Mouse (Mus musculus): Measurements from ENCODE around the gene Atcay. TPM values are rescaled to one million over a fixed set of nuclear protein-coding genes. Genes with fewer than 3 reads are reported as not detected.
A peak's percentile ranks its signal among the peaks of the same experiment; 100 is the strongest.

The Atcay gene
- polyA plus RNA-seq, 1 experiment = 0.95 TPM

DNA sequence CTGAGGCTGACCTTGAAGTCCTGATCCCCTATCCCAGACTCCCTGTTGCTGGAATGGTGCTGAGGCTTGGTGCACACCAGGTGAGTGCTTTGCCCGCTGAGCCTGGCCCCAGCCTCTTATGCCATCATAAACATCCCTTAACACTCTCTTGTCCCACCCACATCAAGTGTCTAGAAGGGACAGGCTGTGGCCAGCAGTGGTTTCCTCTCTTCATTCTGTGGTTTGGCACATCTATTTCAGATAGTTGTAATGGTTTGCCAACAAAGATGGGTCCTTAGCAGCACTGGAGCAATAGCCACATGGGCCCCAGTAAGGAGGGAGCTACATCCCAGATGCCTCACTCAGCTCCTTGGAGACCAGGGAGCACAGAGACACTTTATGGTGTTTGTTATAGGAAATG is 24.3 kb upstream of the Atcay start:
- Histone ChIP-seq H3K27me3 (ENCODE audit: control insufficient read depth, insufficient read depth, low read length) (peaks cover 5% of the 10 kb centered on the region; the same call in 1 of the 2 replicates), H3K36me3 (ENCODE audit: control insufficient read depth, insufficient read depth, low read length) (no peaks in the 10 kb centered on the region), H3K4me3 (ENCODE audit: extremely low read depth, insufficient read depth, insufficient read length) (no peak overlapping the region), H3K4me1 (ENCODE audit: control insufficient read depth, insufficient read depth, insufficient read length) (peaks cover 14% of the 10 kb centered on the region), H3K27ac (ENCODE audit: insufficient read depth, low read length) (no peak overlapping the region)
- 5% methylated on average over 1 of the region's 1 CpGs for WGBS
- no peak for TF ChIP-seq CTCF (IDR thresholded peaks at IDR 0.05; ENCODE audit: extremely low read depth, insufficient read depth, insufficient read length, insufficient replicate concordance)
- no peak for TF ChIP-seq POLR2A (IDR thresholded peaks at IDR 0.05; ENCODE audit: low read depth, low read length)
- DNase-seq (ENCODE audit: low read depth in 1 of 2, low spot score in 2 of 2) = no peak

DNA sequence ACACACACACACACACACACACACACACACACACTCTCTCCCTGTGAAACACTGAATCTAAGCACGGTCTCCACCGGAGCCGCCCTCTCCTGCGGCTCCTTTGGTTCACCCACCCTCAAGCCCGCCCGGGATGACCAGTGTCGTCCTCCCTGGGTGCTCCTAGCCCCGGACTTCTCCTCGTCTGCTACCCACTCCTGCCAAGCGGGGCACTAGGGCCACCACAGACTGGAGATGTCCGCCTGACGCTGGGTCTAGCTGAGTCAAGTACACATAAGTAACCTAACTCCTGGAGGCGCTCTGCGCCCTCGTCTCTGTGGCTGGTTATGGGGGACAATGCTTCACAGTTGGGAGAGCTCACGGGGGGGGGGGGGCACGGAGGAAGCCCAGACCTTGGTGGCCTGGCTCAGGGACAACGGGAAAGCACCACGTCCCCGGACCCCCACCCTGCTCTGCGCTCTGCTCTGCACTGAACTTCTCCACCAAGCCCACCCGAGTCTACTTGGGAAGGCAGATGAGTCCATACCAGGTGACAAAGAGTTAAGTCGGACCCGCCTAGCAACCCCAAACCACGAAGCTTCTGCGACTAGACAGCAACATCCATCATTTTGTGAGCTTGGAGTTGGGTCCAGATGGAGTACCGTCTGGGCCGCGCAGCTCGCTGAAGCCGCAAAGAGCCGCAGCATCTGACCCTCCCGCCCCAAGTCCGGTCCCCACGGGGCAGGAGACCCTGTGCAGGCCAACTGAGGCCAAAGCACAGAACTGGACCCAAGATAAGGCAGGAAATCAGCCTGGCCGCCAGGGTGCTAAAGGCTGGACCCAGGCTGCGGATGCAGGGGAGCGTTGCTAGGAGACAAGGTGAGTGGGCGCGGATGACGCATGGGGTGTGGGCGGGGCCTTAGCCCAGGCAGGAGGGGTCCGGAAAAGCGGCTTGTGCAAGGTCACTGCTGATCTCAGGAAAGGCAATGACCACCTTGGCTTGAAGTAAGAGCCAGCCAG is 22.1 kb upstream of the Atcay start, which contains the start of gene Matk:
TSS of gene Matk (plus strand) at position 512 of the 996 bp plus-strand sequence.
- Histone ChIP-seq H3K36me3 (ENCODE audit: control insufficient read depth, insufficient read depth, low read length) (no peaks in the 10 kb centered on the region), H3K4me1 (ENCODE audit: control insufficient read depth, insufficient read depth, insufficient read length) (peaks cover 7% of the 10 kb centered on the region), H3K4me3 (ENCODE audit: extremely low read depth, insufficient read depth, insufficient read length) (no peak within 1 kb of the TSS), H3K27ac (ENCODE audit: insufficient read depth, low read length) (no peak within 1 kb of the TSS), H3K27me3 (ENCODE audit: control insufficient read depth, insufficient read depth, low read length) (peaks cover 5% of the 10 kb centered on the region; the same call in 1 of the 2 replicates)
- 12% methylated on average over 43 of the region's 44 CpGs for whole genome bisulfite sequencing
- DNase-seq (ENCODE audit: low read depth in 1 of 2, low spot score in 2 of 2) = peak in 1 of 2 experiments; percentile 54
- no peak for TF ChIP-seq POLR2A (IDR thresholded peaks at IDR 0.05; ENCODE audit: low read depth, low read length)
- TF ChIP-seq CTCF (IDR thresholded peaks at IDR 0.05; ENCODE audit: extremely low read depth, insufficient read depth, insufficient read length, insufficient replicate concordance) = no peak

DNA sequence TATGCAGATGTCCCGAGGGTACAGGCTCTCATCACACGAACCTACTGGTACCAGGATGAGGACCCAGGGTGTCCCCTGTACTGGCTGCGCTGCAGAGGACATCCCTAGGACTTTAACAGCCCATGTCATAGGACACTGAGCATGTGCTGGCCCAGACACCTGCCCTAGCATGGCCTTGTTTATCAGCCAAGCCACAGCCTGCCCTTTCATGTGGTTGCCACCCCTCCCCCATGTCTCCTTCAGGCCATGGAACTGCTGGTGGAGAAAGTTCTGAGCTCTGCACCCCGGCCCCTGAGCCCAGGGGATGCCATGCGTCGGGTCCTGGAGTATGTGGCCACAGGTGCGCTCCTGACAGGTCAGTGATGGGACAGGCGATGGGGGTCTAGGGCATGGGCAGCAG is 18.8 kb upstream of the Atcay start:
- no peak for DNase-seq (ENCODE audit: low read depth in 1 of 2, low spot score in 2 of 2)
- no peak overlapping the region for H3K27ac ChIP-seq (ENCODE audit: insufficient read depth, low read length)
- H3K4me3 ChIP-seq (ENCODE audit: extremely low read depth, insufficient read depth, insufficient read length) = no peak overlapping the region
- H3K36me3 ChIP-seq (ENCODE audit: control insufficient read depth, insufficient read depth, low read length) = no peaks in the 10 kb centered on the region
- no peak for TF ChIP-seq POLR2A (IDR thresholded peaks at IDR 0.05; ENCODE audit: low read depth, low read length)
- no peak for TF ChIP-seq CTCF (IDR thresholded peaks at IDR 0.05; ENCODE audit: extremely low read depth, insufficient read depth, insufficient read length, insufficient replicate concordance)
- WGBS = 64% methylated on average over 8 of the region's 8 CpGs
- peaks cover 8% of the 10 kb centered on the region for H3K4me1 ChIP-seq (ENCODE audit: control insufficient read depth, insufficient read depth, insufficient read length)
- H3K27me3 ChIP-seq (ENCODE audit: control insufficient read depth, insufficient read depth, low read length) = peaks cover 5% of the 10 kb centered on the region; the same call in 1 of the 2 replicates

DNA sequence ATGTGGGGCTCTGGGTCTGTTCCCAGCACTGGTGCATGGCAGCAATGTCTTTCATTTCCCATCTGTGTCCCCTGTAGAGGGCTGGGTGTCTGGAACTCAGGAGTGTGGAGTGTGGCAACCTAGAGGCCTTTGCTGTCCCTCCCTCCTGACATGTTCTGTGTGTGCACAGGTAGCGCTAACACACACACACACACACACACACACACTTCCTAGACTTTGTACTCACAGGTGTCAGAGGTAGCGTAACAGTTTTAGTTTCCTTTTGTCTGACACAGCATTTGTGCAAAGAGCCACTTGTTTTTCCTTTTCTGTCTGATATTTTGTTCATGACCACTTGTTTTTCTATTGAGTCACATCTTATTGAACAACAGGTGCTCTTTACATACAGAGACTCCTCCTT is 17.2 kb upstream of the Atcay start:
- Histone ChIP-seq H3K4me1 (ENCODE audit: control insufficient read depth, insufficient read depth, insufficient read length) (peaks cover 3% of the 10 kb centered on the region; the same call in 1 of the 2 replicates), H3K27ac (ENCODE audit: insufficient read depth, low read length) (peak overlapping the region; percentile 53), H3K36me3 (ENCODE audit: control insufficient read depth, insufficient read depth, low read length) (no peaks in the 10 kb centered on the region), H3K4me3 (ENCODE audit: extremely low read depth, insufficient read depth, insufficient read length) (no peak overlapping the region), H3K27me3 (ENCODE audit: control insufficient read depth, insufficient read depth, low read length) (peaks cover 3% of the 10 kb centered on the region; the same call in 1 of the 2 replicates)
- 75% methylated on average over 2 of the region's 2 CpGs for WGBS
- peak in 1 of 2 experiments; percentile 35 for DNase-seq (ENCODE audit: low read depth in 1 of 2, low spot score in 2 of 2)
- TF ChIP-seq CTCF (IDR thresholded peaks at IDR 0.05; ENCODE audit: extremely low read depth, insufficient read depth, insufficient read length, insufficient replicate concordance) = no peak
- TF ChIP-seq POLR2A (IDR thresholded peaks at IDR 0.05; ENCODE audit: low read depth, low read length) = no peak

DNA sequence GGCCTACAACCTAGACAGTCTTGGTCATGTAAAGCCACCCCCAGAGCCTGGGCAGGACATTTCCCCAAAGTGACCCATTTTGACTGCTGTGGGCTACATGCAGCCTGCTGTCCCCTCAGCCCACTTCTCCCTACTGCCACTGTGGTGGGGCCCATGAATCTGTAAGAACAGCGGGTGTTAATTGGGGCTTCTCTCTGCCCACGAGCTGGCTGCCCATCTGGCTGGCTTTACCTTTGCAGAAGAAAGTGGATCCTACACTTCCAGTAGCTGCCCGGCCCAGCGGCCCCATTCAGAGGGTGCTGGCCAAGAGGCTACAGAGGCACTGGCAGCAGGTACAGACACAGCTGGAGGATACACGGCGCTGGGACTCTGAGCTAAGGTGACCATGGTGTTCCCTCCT is 14.5 kb upstream of the Atcay start:
- no peak for DNase-seq (ENCODE audit: low read depth in 1 of 2, low spot score in 2 of 2)
- H3K27me3 ChIP-seq (ENCODE audit: control insufficient read depth, insufficient read depth, low read length) = peaks cover 1% of the 10 kb centered on the region; the same call in 1 of the 2 replicates
- no peak overlapping the region for H3K4me3 ChIP-seq (ENCODE audit: extremely low read depth, insufficient read depth, insufficient read length)
- peaks cover 3% of the 10 kb centered on the region; the same call in 1 of the 2 replicates for H3K4me1 ChIP-seq (ENCODE audit: control insufficient read depth, insufficient read depth, insufficient read length)
- no peak for TF ChIP-seq CTCF (IDR thresholded peaks at IDR 0.05; ENCODE audit: extremely low read depth, insufficient read depth, insufficient read length, insufficient replicate concordance)
- WGBS = 95% methylated on average over 6 of the region's 6 CpGs
- no peaks in the 10 kb centered on the region for H3K36me3 ChIP-seq (ENCODE audit: control insufficient read depth, insufficient read depth, low read length)
- no peak overlapping the region for H3K27ac ChIP-seq (ENCODE audit: insufficient read depth, low read length)

DNA sequence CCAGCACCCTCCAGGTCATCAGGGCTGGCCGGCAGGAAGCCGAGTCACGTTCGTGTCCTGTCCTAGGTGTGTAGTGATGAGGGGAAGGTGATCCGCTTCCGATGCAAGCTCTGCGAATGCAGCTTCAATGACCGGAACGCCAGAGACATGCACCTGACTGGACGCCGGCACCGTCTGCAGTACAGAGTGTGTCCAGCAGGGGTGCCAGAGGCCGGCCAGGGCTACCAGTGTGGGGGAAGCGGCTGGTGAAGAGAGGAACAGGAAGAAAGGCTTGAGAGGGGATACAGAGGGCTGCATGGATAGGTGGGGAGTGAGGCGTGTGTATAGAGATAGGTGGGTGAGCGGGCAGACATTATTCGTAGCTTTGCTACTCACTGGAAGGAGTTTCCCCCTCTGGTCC is 14.0 kb upstream of the Atcay start:
- H3K27me3 ChIP-seq (ENCODE audit: control insufficient read depth, insufficient read depth, low read length) = peaks cover 6% of the 10 kb centered on the region; the same call in 1 of the 2 replicates
- no peaks in the 10 kb centered on the region for H3K36me3 ChIP-seq (ENCODE audit: control insufficient read depth, insufficient read depth, low read length)
- H3K4me1 ChIP-seq (ENCODE audit: control insufficient read depth, insufficient read depth, insufficient read length) = peaks cover 3% of the 10 kb centered on the region; the same call in 1 of the 2 replicates
- peak; percentile 49 to 79 for DNase-seq (ENCODE audit: low read depth in 1 of 2, low spot score in 2 of 2)
- H3K27ac ChIP-seq (ENCODE audit: insufficient read depth, low read length) = no peak overlapping the region
- no peak overlapping the region for H3K4me3 ChIP-seq (ENCODE audit: extremely low read depth, insufficient read depth, insufficient read length)
- 6% methylated on average over 17 of the region's 17 CpGs for WGBS
- TF ChIP-seq POLR2A (IDR thresholded peaks at IDR 0.05; ENCODE audit: low read depth, low read length) (no peak), CTCF (IDR thresholded peaks at IDR 0.05; ENCODE audit: extremely low read depth, insufficient read depth, insufficient read length, insufficient replicate concordance) (peak; percentile 95)

Measured in spleen, adult 2 months (tissue).